Mouse (Mus musculus) heart, embryonic 15.5 days (tissue): ENCODE data around the gene Lzic. TPM values are rescaled to one million over a fixed set of nuclear protein-coding genes. Genes with fewer than 3 reads are reported as not detected.

ENCODE experiments used
- ATAC-seq: fragments of 200-750 bp; cut with Nextera tagmentation; replicated peaks from 2 replicates; pipeline ENCODE4 v1.8.0; 2017; ENCODE audit warnings: low read depth, moderate TSS enrichment; ENCODE audit not compliant: insufficient number of reproducible peaks, insufficient read depth, low FRiP score
- H3K27ac ChIP-seq: fragments of 300-500 bp; sonication (generic); 2 replicates; pipeline ENCODE4 v1.5.1; 2015; ENCODE audit warnings: mild to moderate bottlenecking, inconsistent platforms
- H3K27me3 ChIP-seq: fragments of 300-500 bp; sonication (generic); 2 replicates; pipeline ENCODE4 v1.6.1; 2015; ENCODE audit warnings: inconsistent platforms
- H3K36me3 ChIP-seq: fragments of 300-500 bp; sonication (generic); 2 replicates; pipeline ENCODE4 v1.6.1; 2015; ENCODE audit warnings: mild to moderate bottlenecking, inconsistent platforms
- H3K4me1 ChIP-seq: fragments of 300-500 bp; sonication (generic); replicated peaks from 2 replicates; pipeline ENCODE4 v1.6.1; 2015; ENCODE audit warnings: inconsistent platforms
- H3K4me2 ChIP-seq: fragments of 300-500 bp; sonication (generic); 2 replicates; pipeline ENCODE4 v1.6.1; 2015; ENCODE audit warnings: inconsistent platforms, mild to moderate bottlenecking, moderate library complexity
- H3K4me3 ChIP-seq: fragments of 300-500 bp; sonication (generic); 2 replicates; pipeline ENCODE4 v1.5.1; 2015; ENCODE audit warnings: mild to moderate bottlenecking, inconsistent platforms
- H3K9ac ChIP-seq: fragments of 300-500 bp; sonication (generic); 2 replicates; pipeline ENCODE4 v1.6.1; 2015; ENCODE audit warnings: mild to moderate bottlenecking, inconsistent platforms
- H3K9me3 ChIP-seq: fragments of 300-500 bp; sonication (generic); replicated peaks from 2 replicates; pipeline ENCODE4 v1.6.1; 2016; ENCODE audit warnings: inconsistent platforms
- WGBS: fragments of 180-500 bp; shearing (Covaris S2); methylation state at CpG from one replicate; pipeline ENCODE4 v1.1.7; 2015; ENCODE audit warnings: mixed read lengths; 5-methylcytosine and 5-hydroxymethylcytosine counted together
- polyA plus RNA-seq: library from polyadenylated mRNA; unstranded; fragments of >200 nt; fragmentation: Nextera tagmentation; extraction: Ambion mirVana; gene quantifications from 2 replicates; pipeline ENCODE4 v1.2.1, GENCODE M21; 2015

Gene Lzic
- polyA plus RNA-seq, 1 experiment from 2014 or later = 29.8 TPM

- H3K9ac ChIP-seq = no peak overlapping the region
- WGBS = 75% methylated on average over 3 of the region's 3 CpGs
- H3K9me3 ChIP-seq = no peaks in the 10 kb centered on the region
Measured at GRCm38 (mm10) chr4:149506904-149507303, 21.9 kb downstream of the Lzic start.

GRCm38 (mm10) chr4:149511221-149511646 lies 26.2 kb downstream of the Lzic start:
- no peak overlapping the region for H3K4me3 ChIP-seq
- H3K27me3 ChIP-seq = no peaks in the 10 kb centered on the region
- no peak overlapping the region for H3K27ac ChIP-seq
- 52% methylated on average over 6 of the region's 6 CpGs for WGBS
- H3K9ac ChIP-seq = no peak overlapping the region
- ATAC-seq = no peak
- no peaks in the 10 kb centered on the region for H3K4me1 ChIP-seq
- no peaks in the 10 kb centered on the region for H3K9me3 ChIP-seq
- no peak overlapping the region for H3K4me2 ChIP-seq
- H3K36me3 ChIP-seq = no peaks in the 10 kb centered on the region

More at GRCm38 (mm10) chr4:149506904-149507303, 21.9 kb downstream of the Lzic start:
- no peak for ATAC-seq
- Histone ChIP-seq H3K27ac (no peak overlapping the region), H3K4me2 (no peak overlapping the region), H3K36me3 (no peaks in the 10 kb centered on the region), H3K4me1 (no peaks in the 10 kb centered on the region), H3K27me3 (no peaks in the 10 kb centered on the region), H3K4me3 (no peak overlapping the region)

- Histone ChIP-seq H3K27ac (no peak overlapping the region), H3K4me2 (no peak overlapping the region), H3K9me3 (no peaks in the 10 kb centered on the region), H3K4me3 (no peak overlapping the region), H3K27me3 (no peaks in the 10 kb centered on the region), H3K9ac (no peak overlapping the region), H3K36me3 (no peaks in the 10 kb centered on the region), H3K4me1 (no peaks in the 10 kb centered on the region)
- no peak for ATAC-seq
- WGBS = 63% methylated on average over 7 of the region's 7 CpGs
Measured at GRCm38 (mm10) chr4:149512072-149512471, 27.0 kb downstream of the Lzic start.

GRCm38 (mm10) chr4:149515706-149516105 lies 30.7 kb downstream of the Lzic start:
- no peaks in the 10 kb centered on the region for H3K9me3 ChIP-seq
- no peak overlapping the region for H3K27ac ChIP-seq
- ATAC-seq = no peak
- no peak overlapping the region for H3K4me2 ChIP-seq
- no peaks in the 10 kb centered on the region for H3K36me3 ChIP-seq
- H3K4me1 ChIP-seq = peaks cover 13% of the 10 kb centered on the region
- WGBS = 89% methylated on average over 5 of the region's 5 CpGs
- H3K4me3 ChIP-seq = no peak overlapping the region
- no peaks in the 10 kb centered on the region for H3K27me3 ChIP-seq
- no peak overlapping the region for H3K9ac ChIP-seq

GRCm38 (mm10) chr4:149517868-149518340 lies 32.9 kb downstream of the Lzic start, which contains the start of gene Ctnnbip1:
Ctnnbip1 (plus strand) TSS chr4:149518236.
- peak within 1 kb of the TSS; percentile 88 for H3K9ac ChIP-seq
- ATAC-seq = peak; percentile 99
- H3K4me1 ChIP-seq = peaks cover 18% of the 10 kb centered on the region
- WGBS = 1% methylated on average over 45 of the region's 46 CpGs
- no peaks in the 10 kb centered on the region for H3K9me3 ChIP-seq
- H3K4me2 ChIP-seq = peak within 1 kb of the TSS; percentile 97
- H3K36me3 ChIP-seq = no peaks in the 10 kb centered on the region
- peak within 1 kb of the TSS; percentile 91 for H3K4me3 ChIP-seq
- H3K27me3 ChIP-seq = no peaks in the 10 kb centered on the region
- H3K27ac ChIP-seq = peak within 1 kb of the TSS; percentile 69

GRCm38 (mm10) chr4:149518351-149519220 lies 33.6 kb downstream of the Lzic start:
- H3K9ac ChIP-seq = peak overlapping the region; percentile 88
- WGBS = 5% methylated on average over 49 of the region's 52 CpGs
- no peaks in the 10 kb centered on the region for H3K9me3 ChIP-seq
- peaks cover 21% of the 10 kb centered on the region for H3K4me1 ChIP-seq
- H3K27ac ChIP-seq = peak overlapping the region; percentile 69
- no peak for ATAC-seq
- H3K4me3 ChIP-seq = peak overlapping the region; percentile 91
- H3K36me3 ChIP-seq = no peaks in the 10 kb centered on the region
- H3K27me3 ChIP-seq = no peaks in the 10 kb centered on the region
- H3K4me2 ChIP-seq = peak overlapping the region; percentile 97

- Histone ChIP-seq H3K36me3 (no peaks in the 10 kb centered on the region), H3K4me2 (no peak overlapping the region), H3K27ac (no peak overlapping the region), H3K9ac (no peak overlapping the region), H3K4me1 (peaks cover 40% of the 10 kb centered on the region), H3K27me3 (no peaks in the 10 kb centered on the region), H3K9me3 (no peaks in the 10 kb centered on the region), H3K4me3 (no peak overlapping the region)
- ATAC-seq = no peak
- WGBS = 68% methylated on average over 10 of the region's 10 CpGs
Measured at GRCm38 (mm10) chr4:149521258-149521657, 36.2 kb downstream of the Lzic start.

GRCm38 (mm10) chr4:149523961-149524360 lies 38.9 kb downstream of the Lzic start:
- H3K4me3 ChIP-seq = no peak overlapping the region
- peaks cover 52% of the 10 kb centered on the region for H3K4me1 ChIP-seq
- 89% methylated on average over 6 of the region's 6 CpGs for WGBS

GRCm38 (mm10) chr4:149525170-149525569 lies 40.1 kb downstream of the Lzic start:
- Histone ChIP-seq H3K4me2 (no peak overlapping the region), H3K27me3 (no peaks in the 10 kb centered on the region), H3K36me3 (no peaks in the 10 kb centered on the region), H3K4me3 (no peak overlapping the region), H3K9ac (no peak overlapping the region), H3K4me1 (peaks cover 59% of the 10 kb centered on the region), H3K27ac (peak overlapping the region; percentile 46; the same call in 1 of the 2 replicates), H3K9me3 (no peaks in the 10 kb centered on the region)
- 73% methylated on average over 4 of the region's 4 CpGs for WGBS
- ATAC-seq = no peak

More at GRCm38 (mm10) chr4:149523961-149524360, 38.9 kb downstream of the Lzic start:
- Histone ChIP-seq H3K9ac (no peak overlapping the region), H3K27ac (no peak overlapping the region), H3K4me2 (no peak overlapping the region), H3K9me3 (no peaks in the 10 kb centered on the region), H3K36me3 (no peaks in the 10 kb centered on the region), H3K27me3 (no peaks in the 10 kb centered on the region)
- no peak for ATAC-seq

GRCm38 (mm10) chr4:149525811-149526210 lies 40.8 kb downstream of the Lzic start:
- Histone ChIP-seq H3K4me1 (peaks cover 61% of the 10 kb centered on the region), H3K4me3 (no peak overlapping the region), H3K9ac (0 out of 2 replicates have a peak overlapping the region, but pooled peaks have one; percentile 32), H3K27me3 (no peaks in the 10 kb centered on the region), H3K36me3 (no peaks in the 10 kb centered on the region), H3K9me3 (no peaks in the 10 kb centered on the region), H3K4me2 (no peak overlapping the region), H3K27ac (peak overlapping the region; percentile 35; the same call in 1 of the 2 replicates)
- 77% methylated on average over 6 of the region's 6 CpGs for WGBS
- ATAC-seq = no peak

GRCm38 (mm10) chr4:149526330-149526729 lies 41.3 kb downstream of the Lzic start:
- Histone ChIP-seq H3K9me3 (no peaks in the 10 kb centered on the region), H3K36me3 (no peaks in the 10 kb centered on the region), H3K4me1 (peaks cover 61% of the 10 kb centered on the region), H3K4me2 (no peak overlapping the region), H3K27me3 (no peaks in the 10 kb centered on the region), H3K27ac (peak overlapping the region; percentile 35; the same call in 1 of the 2 replicates), H3K4me3 (no peak overlapping the region), H3K9ac (no peak overlapping the region)
- ATAC-seq = no peak
- WGBS = 54% methylated on average over 7 of the region's 7 CpGs
